Mouse (Mus musculus): Measurements from ENCODE around the gene Tnfsfm13.

DNA sequence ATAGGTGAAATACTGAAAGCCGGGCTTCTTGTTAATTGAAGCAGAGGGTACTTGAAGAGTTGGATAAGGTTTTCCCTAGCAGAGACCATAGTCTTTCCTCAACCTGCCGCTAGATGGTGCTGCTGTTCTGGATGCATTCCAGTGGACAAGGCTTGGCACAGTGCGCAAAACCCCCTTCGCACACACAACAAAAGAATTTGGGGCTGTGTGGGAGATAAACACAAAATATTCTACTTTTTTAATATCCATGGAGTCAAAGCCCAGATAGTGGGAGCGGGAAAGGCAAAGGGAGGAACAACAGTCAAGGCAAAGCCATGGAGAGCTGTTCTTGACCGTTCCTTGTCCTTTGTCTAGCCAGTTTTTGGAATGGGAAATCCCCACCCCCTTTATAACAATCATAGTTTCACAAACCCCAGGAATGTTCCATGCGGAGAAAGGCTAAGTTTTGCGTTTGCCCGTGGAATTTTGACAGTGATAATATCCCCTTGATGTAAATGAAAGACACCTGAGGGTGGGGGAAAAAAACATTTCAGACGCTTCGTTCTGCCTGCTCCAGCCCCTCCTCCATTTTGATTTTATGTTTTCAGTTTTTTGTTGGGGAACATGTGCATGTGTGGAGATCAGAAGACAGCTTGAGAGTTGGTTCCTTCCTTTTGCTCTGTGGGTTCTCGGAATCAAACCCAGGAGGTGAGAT lies 12.9 kb downstream of the Tnfsfm13 start:
- peak; percentile 75 for TF ChIP-seq CTCF (IDR thresholded peaks at IDR 0.05; ENCODE audit: low read depth, low read length)
- TF ChIP-seq POLR2AphosphoS5 (IDR thresholded peaks at IDR 0.05; ENCODE audit: insufficient replicate concordance, low read depth, low read length), result no peak
- TF ChIP-seq GATA1 (IDR thresholded peaks at IDR 0.05; ENCODE audit: borderline replicate concordance, low read length), result no peak

Data from G1E (cell line).